Mouse (Mus musculus): Measurements from ENCODE around the gene Csmd2. TPM values are rescaled to one million over a fixed set of nuclear protein-coding genes. Genes with fewer than 3 reads are reported as not detected.
A peak's percentile ranks its signal among the peaks of the same experiment; 100 is the strongest.

The Csmd2 gene
- polyA plus RNA-seq, 1 experiment from 2014 or later = 9.1 TPM

- H3K4me1 ChIP-seq (replicated peaks) = peaks cover 25% of the 10 kb centered on the region
- ATAC-seq (ENCODE audit: low read depth) = no peak
- H3K9me3 ChIP-seq = no peaks in the 10 kb centered on the region
- no peak overlapping the region for H3K9ac ChIP-seq
- WGBS = 83% methylated on average over 2 of the region's 2 CpGs
- H3K27me3 ChIP-seq = no peaks in the 10 kb centered on the region
- H3K27ac ChIP-seq (replicated peaks) = no peak overlapping the region
- H3K36me3 ChIP-seq = peaks cover 15% of the 10 kb centered on the region; the same call in 1 of the 2 replicates
- no peak overlapping the region for H3K4me2 ChIP-seq
- no peak overlapping the region for H3K4me3 ChIP-seq
Observed at GRCm38 (mm10) chr4:128441228-128441627, 453.6 kb downstream of the Csmd2 start.

- H3K4me1 ChIP-seq (replicated peaks) = peaks cover 30% of the 10 kb centered on the region
- WGBS = 81% methylated on average over 8 of the region's 8 CpGs
- no peak overlapping the region for H3K9ac ChIP-seq
- H3K4me2 ChIP-seq = no peak overlapping the region
- H3K4me3 ChIP-seq = no peak overlapping the region
- peaks cover 15% of the 10 kb centered on the region; the same call in 1 of the 2 replicates for H3K36me3 ChIP-seq
- H3K27ac ChIP-seq (replicated peaks) = no peak overlapping the region
- H3K27me3 ChIP-seq = no peaks in the 10 kb centered on the region
- no peak for ATAC-seq (ENCODE audit: low read depth)
- no peaks in the 10 kb centered on the region for H3K9me3 ChIP-seq
Observed at GRCm38 (mm10) chr4:128442791-128443190, 455.1 kb downstream of the Csmd2 start.

DNA sequence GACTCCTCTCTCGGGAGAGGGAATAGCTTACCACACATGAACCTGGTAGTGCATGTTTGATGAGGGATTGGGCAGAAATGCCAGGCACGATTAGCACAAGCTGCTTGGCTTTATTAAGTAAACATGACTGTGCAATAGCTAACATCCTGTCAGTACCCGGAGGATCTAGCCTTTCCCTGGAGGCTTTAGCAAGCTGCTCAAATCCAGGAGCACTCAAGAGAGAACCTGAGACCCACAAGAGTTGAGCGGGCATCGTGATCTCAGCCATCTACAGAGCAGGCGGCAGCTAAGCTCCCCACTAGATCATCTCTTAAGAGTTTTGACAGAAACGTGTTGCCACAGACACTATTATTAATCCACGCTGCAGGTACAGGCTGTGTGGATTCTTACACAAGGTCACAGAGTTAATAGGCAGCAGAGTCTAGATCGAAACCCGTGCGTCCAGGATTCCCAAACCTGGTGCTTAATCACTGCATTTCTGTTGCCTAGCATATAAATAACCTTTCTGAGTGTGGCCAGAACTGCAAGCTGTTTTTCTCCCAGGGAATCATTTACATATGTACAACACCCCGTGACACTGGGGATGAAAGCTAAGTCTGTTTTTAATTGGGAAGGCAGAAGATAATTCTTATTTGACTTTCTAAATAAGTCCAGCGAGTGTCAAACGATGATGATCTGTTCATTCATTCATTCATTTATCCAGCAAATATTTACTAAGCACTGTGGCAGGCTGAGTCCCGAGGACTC is 458.0 kb downstream of the Csmd2 start:
- Histone ChIP-seq H3K36me3 (peaks cover 15% of the 10 kb centered on the region; the same call in 1 of the 2 replicates), H3K4me2 (no peak overlapping the region), H3K27ac (replicated peaks) (0 out of 2 replicates have a peak overlapping the region, but pooled peaks have one; percentile 23), H3K4me3 (no peak overlapping the region), H3K9me3 (no peaks in the 10 kb centered on the region), H3K4me1 (replicated peaks) (peaks cover 38% of the 10 kb centered on the region), H3K9ac (no peak overlapping the region), H3K27me3 (no peaks in the 10 kb centered on the region)
- no peak for ATAC-seq (ENCODE audit: low read depth)
- WGBS = 49% methylated on average over 15 of the region's 15 CpGs

GRCm38 (mm10) chr4:128448831-128449431 is 461.3 kb downstream of the Csmd2 start:
- H3K4me1 ChIP-seq (replicated peaks) = peaks cover 46% of the 10 kb centered on the region
- no peak overlapping the region for H3K9ac ChIP-seq
- peaks cover 10% of the 10 kb centered on the region; the same call in 1 of the 2 replicates for H3K36me3 ChIP-seq
- WGBS = 74% methylated on average over 12 of the region's 12 CpGs
- no peak overlapping the region for H3K4me2 ChIP-seq
- ATAC-seq (ENCODE audit: low read depth) = no peak
- H3K9me3 ChIP-seq = no peaks in the 10 kb centered on the region
- no peak overlapping the region for H3K4me3 ChIP-seq
- no peak overlapping the region for H3K27ac ChIP-seq (replicated peaks)
- no peaks in the 10 kb centered on the region for H3K27me3 ChIP-seq

DNA sequence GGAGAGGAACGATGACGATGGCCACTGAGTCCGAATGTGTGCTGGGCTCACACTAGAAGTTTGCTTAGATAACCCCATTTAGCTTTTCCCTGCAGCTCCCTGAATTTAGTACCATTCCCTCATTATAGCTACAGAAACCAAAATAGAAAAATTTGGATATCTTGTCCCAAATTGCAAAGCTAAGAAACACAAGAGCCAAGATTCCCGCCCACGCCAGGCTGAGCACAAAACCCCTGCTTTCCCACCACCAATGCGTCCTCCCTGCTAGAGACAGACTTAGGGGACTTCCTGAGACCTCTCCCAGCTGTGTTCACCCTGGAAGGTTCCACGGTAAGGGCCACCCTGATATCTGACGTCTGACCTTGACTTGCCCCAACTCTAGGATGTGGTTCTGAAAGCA is 462.5 kb downstream of the Csmd2 start:
- Histone ChIP-seq H3K4me1 (replicated peaks) (peaks cover 38% of the 10 kb centered on the region), H3K27ac (replicated peaks) (peak overlapping the region; percentile 92), H3K4me2 (no peak overlapping the region), H3K36me3 (0 out of 2 replicates have a peak, but pooled peaks cover 9% of the 10 kb centered on the region), H3K9ac (no peak overlapping the region), H3K27me3 (no peaks in the 10 kb centered on the region), H3K9me3 (no peaks in the 10 kb centered on the region), H3K4me3 (no peak overlapping the region)
- ATAC-seq (ENCODE audit: low read depth) = no peak
- 89% methylated on average over 8 of the region's 8 CpGs for WGBS

DNA sequence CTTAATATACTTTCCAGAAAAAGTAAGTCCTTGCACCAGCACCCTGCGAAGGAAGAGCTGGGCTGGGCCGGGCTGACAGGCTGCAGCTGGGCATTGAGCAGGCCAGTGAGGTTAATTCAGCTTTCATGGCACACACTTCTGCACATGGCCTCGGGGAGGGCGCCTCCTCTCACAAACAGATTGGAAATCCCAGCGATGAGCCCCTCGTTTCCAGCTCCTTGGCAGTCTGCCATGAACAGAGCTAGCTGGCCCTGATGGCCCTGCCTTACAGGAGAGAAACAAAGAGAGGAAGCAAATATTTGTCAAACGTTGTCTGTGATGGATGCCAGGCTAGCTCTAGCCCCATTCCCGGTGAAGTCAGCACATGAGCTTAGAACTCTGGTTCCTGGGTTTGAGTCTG is 463.3 kb downstream of the Csmd2 start:
- 13% methylated on average over 8 of the region's 8 CpGs for WGBS
- peaks cover 12% of the 10 kb centered on the region; the same call in 1 of the 2 replicates for H3K36me3 ChIP-seq

GRCm38 (mm10) chr4:128451383-128451794 is 463.7 kb downstream of the Csmd2 start:
- 60% methylated on average over 3 of the region's 3 CpGs for WGBS
- no peaks in the 10 kb centered on the region for H3K27me3 ChIP-seq
- peaks cover 26% of the 10 kb centered on the region for H3K4me1 ChIP-seq (replicated peaks)
- no peak overlapping the region for H3K9ac ChIP-seq
- H3K36me3 ChIP-seq = peaks cover 16% of the 10 kb centered on the region; the same call in 1 of the 2 replicates
- H3K9me3 ChIP-seq = no peaks in the 10 kb centered on the region
- H3K4me3 ChIP-seq = no peak overlapping the region
- ATAC-seq (ENCODE audit: low read depth) = peak; percentile 68
- H3K27ac ChIP-seq (replicated peaks) = peak overlapping the region; percentile 92
- H3K4me2 ChIP-seq = no peak overlapping the region

More for the DNA sequence above, 463.3 kb downstream of the Csmd2 start:
- no peaks in the 10 kb centered on the region for H3K27me3 ChIP-seq
- H3K4me3 ChIP-seq = no peak overlapping the region
- H3K27ac ChIP-seq (replicated peaks) = peak overlapping the region; percentile 92
- no peak overlapping the region for H3K4me2 ChIP-seq
- peaks cover 30% of the 10 kb centered on the region for H3K4me1 ChIP-seq (replicated peaks)
- no peak overlapping the region for H3K9ac ChIP-seq
- peak; percentile 82 for ATAC-seq (ENCODE audit: low read depth)
- no peaks in the 10 kb centered on the region for H3K9me3 ChIP-seq

- H3K9me3 ChIP-seq = no peaks in the 10 kb centered on the region
- 83% methylated on average over 5 of the region's 5 CpGs for WGBS
Observed at GRCm38 (mm10) chr4:128466708-128467107, 479.1 kb downstream of the Csmd2 start.

DNA sequence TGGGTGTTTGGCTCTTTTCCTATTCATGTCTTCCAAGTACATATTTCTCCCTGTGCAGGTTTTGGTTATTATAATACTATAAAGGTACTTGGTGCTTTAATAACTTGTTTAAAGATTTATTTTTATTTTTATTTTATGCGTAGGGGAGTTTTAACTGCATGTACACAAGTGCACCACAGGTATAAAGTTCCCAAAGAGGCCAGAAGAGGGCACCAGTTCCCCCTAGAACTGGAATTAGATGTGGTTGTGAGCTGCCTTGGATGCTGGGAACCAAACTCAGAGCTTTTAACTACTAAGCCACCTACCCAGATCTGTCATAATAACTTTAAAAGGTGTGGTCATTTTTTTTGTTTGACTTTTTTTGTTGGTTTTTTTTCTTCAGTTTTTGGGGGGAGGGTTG is 480.4 kb downstream of the Csmd2 start:
- Histone ChIP-seq H3K4me2 (no peak overlapping the region), H3K27ac (replicated peaks) (no peak overlapping the region), H3K9me3 (no peaks in the 10 kb centered on the region), H3K36me3 (peaks cover 35% of the 10 kb centered on the region), H3K4me1 (replicated peaks) (no peaks in the 10 kb centered on the region), H3K27me3 (no peaks in the 10 kb centered on the region), H3K9ac (no peak overlapping the region), H3K4me3 (no peak overlapping the region)
- no peak for ATAC-seq (ENCODE audit: low read depth)
- 83% methylated on average over 1 of the region's 1 CpGs for WGBS

More at GRCm38 (mm10) chr4:128466708-128467107, 479.1 kb downstream of the Csmd2 start:
- Histone ChIP-seq H3K27me3 (no peaks in the 10 kb centered on the region), H3K4me3 (no peak overlapping the region), H3K4me2 (no peak overlapping the region), H3K9ac (no peak overlapping the region), H3K4me1 (replicated peaks) (no peaks in the 10 kb centered on the region), H3K27ac (replicated peaks) (no peak overlapping the region), H3K36me3 (peaks cover 47% of the 10 kb centered on the region)
- no peak for ATAC-seq (ENCODE audit: low read depth)

- Histone ChIP-seq H3K4me2 (no peak overlapping the region), H3K36me3 (peaks cover 43% of the 10 kb centered on the region), H3K4me1 (replicated peaks) (peaks cover 7% of the 10 kb centered on the region; the same call in 1 of the 2 replicates), H3K27ac (replicated peaks) (0 out of 2 replicates have a peak overlapping the region, but pooled peaks have one; percentile 28), H3K4me3 (no peak overlapping the region), H3K9me3 (no peaks in the 10 kb centered on the region), H3K27me3 (no peaks in the 10 kb centered on the region), H3K9ac (no peak overlapping the region)
- no peak for ATAC-seq (ENCODE audit: low read depth)
- WGBS = 86% methylated on average over 5 of the region's 5 CpGs
Observed at GRCm38 (mm10) chr4:128476249-128476648, 488.6 kb downstream of the Csmd2 start.

DNA sequence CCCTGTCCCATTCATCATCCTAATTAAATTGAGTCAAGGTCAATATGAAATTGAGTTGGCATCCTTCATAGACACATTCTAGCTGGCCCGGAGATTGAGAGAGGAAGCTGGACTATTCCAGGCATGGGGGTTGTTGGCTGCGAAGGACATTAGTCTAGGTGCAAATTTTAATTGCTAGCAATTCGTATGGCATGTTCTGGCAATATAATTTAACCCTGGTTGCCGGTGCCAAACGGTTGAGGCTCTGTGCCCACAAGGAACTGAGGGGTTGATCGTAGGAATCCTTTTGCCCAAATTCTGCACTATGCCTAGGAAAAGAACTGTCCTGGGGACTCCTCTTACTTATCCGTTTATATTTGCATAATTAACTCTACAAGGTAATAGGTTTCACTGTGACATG is 496.2 kb downstream of the Csmd2 start:
- Histone ChIP-seq H3K4me3 (no peak overlapping the region), H3K9me3 (no peaks in the 10 kb centered on the region), H3K9ac (no peak overlapping the region), H3K27me3 (no peaks in the 10 kb centered on the region), H3K4me2 (no peak overlapping the region), H3K4me1 (replicated peaks) (peaks cover 7% of the 10 kb centered on the region; the same call in 1 of the 2 replicates), H3K36me3 (peaks cover 41% of the 10 kb centered on the region), H3K27ac (replicated peaks) (no peak overlapping the region)
- ATAC-seq (ENCODE audit: low read depth) = no peak
- 79% methylated on average over 7 of the region's 7 CpGs for WGBS

- H3K4me2 ChIP-seq = no peak overlapping the region
- H3K4me1 ChIP-seq (replicated peaks) = peaks cover 5% of the 10 kb centered on the region; the same call in 1 of the 2 replicates
- peaks cover 44% of the 10 kb centered on the region for H3K36me3 ChIP-seq
- H3K27ac ChIP-seq (replicated peaks) = no peak overlapping the region
- WGBS = 81% methylated on average over 2 of the region's 2 CpGs
- no peak for ATAC-seq (ENCODE audit: low read depth)
- H3K9me3 ChIP-seq = no peaks in the 10 kb centered on the region
- H3K4me3 ChIP-seq = no peak overlapping the region
- H3K27me3 ChIP-seq = no peaks in the 10 kb centered on the region
- H3K9ac ChIP-seq = no peak overlapping the region
Observed at GRCm38 (mm10) chr4:128484679-128485078, 497.0 kb downstream of the Csmd2 start.
